Mouse (Mus musculus) kidney, postnatal 36 days (tissue): ENCODE measurements around the gene Mtch1.
"Not testable (repeated sequence)": the region's sequence is repeated elsewhere in the genome, so short reads cannot be mapped to it uniquely, and the experiment has no call there.

Experiments used
- DNase-seq, 2 experiments: peaks; one replicate each; pipeline ENCODE4 v3.0.0; 2021 to 2022; ENCODE audit warnings: mixed read lengths in 2 of 2

The Mtch1 gene

GRCm38 (mm10) chr17:29361982-29362691, 14.4 kb upstream of the Mtch1 start:
- DNase-seq, result no peak

- DNase-seq, result peak; percentile 50 to 51
These were observed 13.1 kb upstream of the Mtch1 start, which contains the start of gene Fgd2 for GRCm38 (mm10) chr17:29360761-29361221. Gene Fgd2 (plus strand): TSS chr17:29360914.

- DNase-seq, result no peak
These were observed 11.2 kb upstream of the Mtch1 start for GRCm38 (mm10) chr17:29358928-29359327.

GRCm38 (mm10) chr17:29356882-29357281, 9.1 kb upstream of the Mtch1 start:
- DNase-seq, result no peak

- peak; percentile 85 to 88 for DNase-seq
These were observed 8.7 kb upstream of the Mtch1 start for GRCm38 (mm10) chr17:29356479-29356856.

GRCm38 (mm10) chr17:29355841-29356478, 8.2 kb upstream of the Mtch1 start:
- peak; percentile 87 to 91 for DNase-seq

GRCm38 (mm10) chr17:29355461-29355840, 7.7 kb upstream of the Mtch1 start:
- peak; percentile 46 to 61 for DNase-seq

GRCm38 (mm10) chr17:29351056-29351455, 3.3 kb upstream of the Mtch1 start:
- not testable (repeated sequence) for DNase-seq

GRCm38 (mm10) chr17:29348996-29349395, 1.3 kb upstream of the Mtch1 start:
- peak; percentile 41 to 52 for DNase-seq

- peak in 1 of 2 experiments; percentile 46 for DNase-seq
These were observed 549 bp downstream of the Mtch1 start for GRCm38 (mm10) chr17:29347126-29347644.

GRCm38 (mm10) chr17:29346496-29347125, 1.1 kb downstream of the Mtch1 start:
- DNase-seq, result peak in 1 of 2 experiments; percentile 43

- no peak for DNase-seq
These were observed 2.5 kb downstream of the Mtch1 start for GRCm38 (mm10) chr17:29345272-29345671.

- no peak for DNase-seq
These were observed 4.5 kb downstream of the Mtch1 start for GRCm38 (mm10) chr17:29343241-29343640.

- DNase-seq, result peak; percentile 44 to 51
These were observed 5.5 kb downstream of the Mtch1 start for GRCm38 (mm10) chr17:29342010-29342910.

GRCm38 (mm10) chr17:29341591-29342003, 6.1 kb downstream of the Mtch1 start:
- peak; percentile 64 to 65 for DNase-seq

- DNase-seq, result no peak
These were observed 7.1 kb downstream of the Mtch1 start for GRCm38 (mm10) chr17:29340406-29341261.

- DNase-seq, result peak; percentile 69
These were observed 8.5 kb downstream of the Mtch1 start for GRCm38 (mm10) chr17:29339170-29339768.

- no peak for DNase-seq
These were observed 9.5 kb downstream of the Mtch1 start for GRCm38 (mm10) chr17:29337979-29338823.

- DNase-seq, result no peak
These were observed 11.3 kb downstream of the Mtch1 start for GRCm38 (mm10) chr17:29336266-29336990.
